Mouse (Mus musculus): ENCODE measurements at regions not wholly inside any gene's neighbourhood (a gene's known extent, or its start where the extent isn't known, plus 50 kb on each side); places are given as distances from the start of the nearest gene placed in this dataset.

DNA sequence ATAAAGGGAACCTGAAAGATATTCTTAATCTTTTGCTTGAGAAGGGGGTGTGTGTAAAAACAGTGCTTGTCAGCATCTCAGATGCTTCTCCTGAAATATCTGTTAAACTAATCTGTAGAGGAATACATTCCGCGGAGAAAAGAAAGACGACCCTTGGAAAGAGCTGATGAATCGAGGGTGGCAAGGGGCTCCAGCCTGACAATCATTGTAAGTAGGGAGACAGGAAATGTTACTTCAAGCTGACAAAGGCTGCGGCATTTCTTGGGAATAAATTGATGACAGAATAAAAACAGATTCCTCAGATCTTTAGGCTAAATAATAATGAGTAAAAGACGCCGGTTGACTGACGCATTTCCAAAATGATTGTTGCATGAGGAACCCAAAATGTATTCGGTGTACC is 233.3 kb upstream of the Hnrnpa3 start:
- TF ChIP-seq CTCF (IDR thresholded peaks at IDR 0.05; ENCODE audit: low read depth) (no peak), EP300 (optimal IDR thresholded peaks at IDR 0.05) (no peak)

Data from stomach, postnatal 0 days (tissue).